Mouse (Mus musculus): ENCODE data around the gene Stt3b. TPM values are rescaled to one million over a fixed set of nuclear protein-coding genes. Genes with fewer than 3 reads are reported as not detected.
A peak's percentile ranks its signal among the peaks of the same experiment; 100 is the strongest.

Stt3b gene
- polyA plus RNA-seq, 1 experiment from 2014 or later = 56.6 TPM

DNA sequence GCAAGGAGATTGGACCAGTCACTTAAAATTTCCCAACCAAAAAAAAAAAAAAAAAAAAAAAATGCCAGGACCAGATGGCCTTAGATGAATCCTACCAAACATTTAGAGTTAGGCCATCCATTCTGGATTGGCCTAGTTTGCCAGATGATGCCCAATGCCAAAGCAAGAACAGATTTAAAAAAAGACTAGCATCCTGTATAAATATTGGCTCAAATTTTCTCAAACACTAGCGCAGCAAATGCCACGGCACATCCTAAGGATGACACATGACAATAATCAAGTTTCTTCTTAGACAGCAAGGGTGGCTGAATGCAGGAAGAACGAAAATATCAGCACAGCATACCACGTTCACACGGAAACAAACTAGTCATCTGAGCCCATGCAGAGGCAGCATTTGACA lies 76.5 kb downstream of the Stt3b start:
- DNase-seq (ENCODE audit: low spot score) (no peak), ATAC-seq (no peak)
- WGBS = 80% methylated on average over 5 of the region's 5 CpGs
- Histone ChIP-seq H3K4me1 (ENCODE audit: insufficient read depth, low read depth, low read length) (no peaks in the 10 kb centered on the region), H3K4me2 (replicated peaks; ENCODE audit: low read depth, low read length) (no peak overlapping the region), H3K4me3 (ENCODE audit: low read depth, low read length) (no peak overlapping the region), H3K9me3 (ENCODE audit: low read length) (no peaks in the 10 kb centered on the region), H3K27ac (ENCODE audit: low read length) (no peak overlapping the region), H3K36me3 (ENCODE audit: insufficient read depth, low read length) (no peaks in the 10 kb centered on the region), H3K9ac (replicated peaks; ENCODE audit: low read depth) (no peak overlapping the region), H3K27me3 (replicated peaks; ENCODE audit: insufficient read depth, low read length) (no peaks in the 10 kb centered on the region)
- TF ChIP-seq CTCF (IDR thresholded peaks at IDR 0.05) (no peak), EP300 (IDR thresholded peaks at IDR 0.05) (0 out of 2 replicates have a peak, but pooled peaks have one; percentile 18)

GRCm38 (mm10) chr9:115231476-115231875 lies 78.7 kb downstream of the Stt3b start:
- Histone ChIP-seq H3K4me1 (ENCODE audit: insufficient read depth, low read depth, low read length) (no peaks in the 10 kb centered on the region), H3K4me3 (ENCODE audit: low read depth, low read length) (no peak overlapping the region), H3K4me2 (replicated peaks; ENCODE audit: low read depth, low read length) (no peak overlapping the region), H3K9ac (replicated peaks; ENCODE audit: low read depth) (no peak overlapping the region), H3K36me3 (ENCODE audit: insufficient read depth, low read length) (no peaks in the 10 kb centered on the region), H3K27ac (ENCODE audit: low read length) (no peak overlapping the region), H3K9me3 (ENCODE audit: low read length) (no peaks in the 10 kb centered on the region), H3K27me3 (replicated peaks; ENCODE audit: insufficient read depth, low read length) (no peaks in the 10 kb centered on the region)
- 74% methylated on average over 3 of the region's 3 CpGs for WGBS
- ATAC-seq = no peak
- no peak for DNase-seq (ENCODE audit: low spot score)
- TF ChIP-seq CTCF (IDR thresholded peaks at IDR 0.05) (no peak), EP300 (IDR thresholded peaks at IDR 0.05) (no peak)

DNA sequence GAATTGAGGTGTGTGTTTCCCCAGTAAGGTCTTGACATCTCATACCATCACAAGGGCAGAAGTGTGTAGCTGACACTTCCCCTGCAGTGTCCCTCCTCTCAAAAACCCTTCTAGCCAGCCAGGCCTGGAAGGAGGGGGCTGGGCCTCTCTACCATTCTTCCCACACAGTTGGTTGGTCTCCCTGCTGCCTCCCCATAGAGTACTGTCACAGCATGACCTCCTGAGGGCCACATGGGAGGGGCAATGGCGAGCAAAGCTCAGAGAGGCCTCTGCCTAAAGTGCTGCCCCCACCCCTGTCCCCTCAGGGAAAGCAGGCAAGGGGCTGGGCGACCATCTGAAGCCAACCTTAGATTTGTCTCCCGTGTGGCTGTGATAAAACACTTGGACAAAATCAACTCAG lies 80.1 kb downstream of the Stt3b start:
- H3K27me3 ChIP-seq (replicated peaks; ENCODE audit: insufficient read depth, low read length) = no peaks in the 10 kb centered on the region
- H3K4me2 ChIP-seq (replicated peaks; ENCODE audit: low read depth, low read length) = no peak overlapping the region
- H3K9ac ChIP-seq (replicated peaks; ENCODE audit: low read depth) = no peak overlapping the region
- no peak overlapping the region for H3K4me3 ChIP-seq (ENCODE audit: low read depth, low read length)
- H3K9me3 ChIP-seq (ENCODE audit: low read length) = no peaks in the 10 kb centered on the region
- H3K27ac ChIP-seq (ENCODE audit: low read length) = no peak overlapping the region
- 48% methylated on average over 3 of the region's 3 CpGs for WGBS
- ATAC-seq (no peak), DNase-seq (ENCODE audit: low spot score) (no peak)
- H3K4me1 ChIP-seq (ENCODE audit: insufficient read depth, low read depth, low read length) = no peaks in the 10 kb centered on the region
- H3K36me3 ChIP-seq (ENCODE audit: insufficient read depth, low read length) = no peaks in the 10 kb centered on the region
- TF ChIP-seq CTCF (IDR thresholded peaks at IDR 0.05) (no peak), EP300 (IDR thresholded peaks at IDR 0.05) (no peak)

DNA sequence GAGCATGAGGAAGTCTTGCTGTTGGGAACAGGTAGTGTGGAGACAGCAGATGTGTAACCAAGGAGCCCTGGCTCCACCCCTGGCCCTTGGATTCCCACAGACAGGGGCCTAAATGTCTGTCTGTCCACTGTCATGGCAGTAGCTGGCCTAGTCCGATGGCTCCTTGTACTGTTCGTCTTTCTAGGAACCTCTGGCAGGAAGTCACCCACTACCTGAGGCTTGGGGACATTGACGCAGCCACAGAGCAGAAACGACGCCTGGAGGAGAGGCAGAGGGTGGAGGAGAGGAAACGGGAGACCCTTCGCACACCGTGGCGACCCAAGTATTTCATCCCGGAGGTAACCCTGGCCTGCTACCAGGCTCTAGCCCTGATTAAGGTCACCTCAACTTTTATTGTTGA lies 80.5 kb downstream of the Stt3b start:
- ATAC-seq (no peak), DNase-seq (ENCODE audit: low spot score) (no peak)
- Histone ChIP-seq H3K4me1 (ENCODE audit: insufficient read depth, low read depth, low read length) (no peaks in the 10 kb centered on the region), H3K4me3 (ENCODE audit: low read depth, low read length) (no peak overlapping the region), H3K27ac (ENCODE audit: low read length) (no peak overlapping the region), H3K27me3 (replicated peaks; ENCODE audit: insufficient read depth, low read length) (no peaks in the 10 kb centered on the region), H3K9ac (replicated peaks; ENCODE audit: low read depth) (no peak overlapping the region), H3K36me3 (ENCODE audit: insufficient read depth, low read length) (no peaks in the 10 kb centered on the region), H3K9me3 (ENCODE audit: low read length) (no peaks in the 10 kb centered on the region), H3K4me2 (replicated peaks; ENCODE audit: low read depth, low read length) (no peak overlapping the region)
- TF ChIP-seq EP300 (IDR thresholded peaks at IDR 0.05) (no peak), CTCF (IDR thresholded peaks at IDR 0.05) (no peak)
- 81% methylated on average over 10 of the region's 10 CpGs for WGBS

- Histone ChIP-seq H3K4me3 (ENCODE audit: low read depth, low read length) (no peak overlapping the region), H3K27ac (ENCODE audit: low read length) (no peak overlapping the region), H3K36me3 (ENCODE audit: insufficient read depth, low read length) (no peaks in the 10 kb centered on the region), H3K9me3 (ENCODE audit: low read length) (no peaks in the 10 kb centered on the region), H3K9ac (replicated peaks; ENCODE audit: low read depth) (no peak overlapping the region), H3K4me1 (ENCODE audit: insufficient read depth, low read depth, low read length) (no peaks in the 10 kb centered on the region), H3K27me3 (replicated peaks; ENCODE audit: insufficient read depth, low read length) (no peaks in the 10 kb centered on the region), H3K4me2 (replicated peaks; ENCODE audit: low read depth, low read length) (no peak overlapping the region)
- DNase-seq (ENCODE audit: low spot score) (no peak), ATAC-seq (no peak)
- 72% methylated on average over 4 of the region's 4 CpGs for WGBS
- TF ChIP-seq CTCF (IDR thresholded peaks at IDR 0.05) (no peak), EP300 (IDR thresholded peaks at IDR 0.05) (no peak)
Measured at GRCm38 (mm10) chr9:115229145-115229544, 81.1 kb downstream of the Stt3b start.

DNA sequence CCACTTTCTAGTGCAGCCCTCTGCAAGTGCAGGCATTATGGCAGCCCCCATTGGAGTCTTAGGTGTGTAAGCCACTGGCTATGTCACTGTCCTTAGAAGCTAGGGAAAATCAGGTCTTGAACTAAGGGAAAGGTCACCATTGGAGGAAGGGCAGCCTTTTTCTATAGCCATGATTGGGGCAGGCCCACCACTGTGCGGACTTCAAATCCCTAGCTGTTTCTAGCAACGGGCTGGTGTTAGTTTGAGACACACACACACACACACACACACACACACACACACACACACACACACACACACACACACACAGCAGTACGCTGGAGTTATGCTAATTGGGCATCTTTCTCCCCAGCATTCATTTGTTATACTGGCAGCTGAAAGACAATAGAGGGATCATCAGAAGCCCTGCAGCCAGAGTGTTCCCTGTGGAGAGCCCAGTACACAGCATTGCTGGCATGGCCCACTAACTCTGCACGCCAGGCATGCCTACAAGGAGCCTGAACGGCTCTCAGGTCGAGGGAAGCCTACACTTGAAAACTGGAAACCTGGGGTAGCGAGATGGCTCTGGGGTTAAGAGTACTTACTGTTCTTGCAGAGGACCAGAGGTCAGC lies 85.4 kb downstream of the Stt3b start:
- ATAC-seq (no peak), DNase-seq (ENCODE audit: low spot score) (no peak)
- TF ChIP-seq CTCF (IDR thresholded peaks at IDR 0.05) (no peak), EP300 (IDR thresholded peaks at IDR 0.05) (no peak)
- Histone ChIP-seq H3K9ac (replicated peaks; ENCODE audit: low read depth) (no peak overlapping the region), H3K4me3 (ENCODE audit: low read depth, low read length) (no peak overlapping the region), H3K4me1 (ENCODE audit: insufficient read depth, low read depth, low read length) (no peaks in the 10 kb centered on the region), H3K4me2 (replicated peaks; ENCODE audit: low read depth, low read length) (no peak overlapping the region), H3K27me3 (replicated peaks; ENCODE audit: insufficient read depth, low read length) (no peaks in the 10 kb centered on the region), H3K27ac (ENCODE audit: low read length) (no peak overlapping the region), H3K9me3 (ENCODE audit: low read length) (no peaks in the 10 kb centered on the region), H3K36me3 (ENCODE audit: insufficient read depth, low read length) (no peaks in the 10 kb centered on the region)
- 64% methylated on average over 6 of the region's 7 CpGs for WGBS

GRCm38 (mm10) chr9:115221265-115221664 lies 89.0 kb downstream of the Stt3b start:
- no peak for TF ChIP-seq EP300 (IDR thresholded peaks at IDR 0.05)
- TF ChIP-seq CTCF (IDR thresholded peaks at IDR 0.05) = no peak
- H3K4me1 ChIP-seq (ENCODE audit: insufficient read depth, low read depth, low read length) = no peaks in the 10 kb centered on the region
- H3K36me3 ChIP-seq (ENCODE audit: insufficient read depth, low read length) = no peaks in the 10 kb centered on the region
- H3K27me3 ChIP-seq (replicated peaks; ENCODE audit: insufficient read depth, low read length) = no peaks in the 10 kb centered on the region
- no peaks in the 10 kb centered on the region for H3K9me3 ChIP-seq (ENCODE audit: low read length)
- H3K9ac ChIP-seq (replicated peaks; ENCODE audit: low read depth) = no peak overlapping the region
- whole genome bisulfite sequencing = 90% methylated on average over 7 of the region's 7 CpGs
- H3K27ac ChIP-seq (ENCODE audit: low read length) = no peak overlapping the region
- DNase-seq (ENCODE audit: low spot score) (no peak), ATAC-seq (no peak)
- no peak overlapping the region for H3K4me2 ChIP-seq (replicated peaks; ENCODE audit: low read depth, low read length)
- H3K4me3 ChIP-seq (ENCODE audit: low read depth, low read length) = no peak overlapping the region
